Mouse (Mus musculus): Measurements from ENCODE around the gene Begain. TPM values are rescaled to one million over a fixed set of nuclear protein-coding genes. Genes with fewer than 3 reads are reported as not detected.

The Begain gene
- total RNA-seq, 1 experiment from 2014 or later: not detected

DNA sequence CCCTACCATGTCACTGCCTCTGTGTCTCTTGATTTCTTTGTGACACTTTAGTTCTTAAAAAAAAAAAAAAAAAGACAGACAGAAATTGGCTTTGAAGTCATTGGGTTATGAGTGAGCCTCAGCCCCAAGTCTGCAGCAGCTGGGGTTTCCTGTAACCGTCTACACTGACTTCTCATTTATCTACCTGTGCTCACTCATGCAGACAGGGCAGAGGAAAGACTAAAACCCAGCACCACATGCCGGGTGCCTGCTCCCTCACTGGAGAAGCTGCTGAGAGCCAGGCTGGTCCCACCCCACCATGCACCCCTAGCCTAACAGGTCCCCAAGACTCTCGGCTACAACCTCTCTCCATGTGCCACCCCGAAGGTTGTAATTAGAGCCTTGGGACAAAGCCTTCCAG is 10.3 kb downstream of the Begain start:
- no peak for ATAC-seq (replicated peaks; ENCODE audit: low read depth, poor library complexity, severe bottlenecking)

DNA sequence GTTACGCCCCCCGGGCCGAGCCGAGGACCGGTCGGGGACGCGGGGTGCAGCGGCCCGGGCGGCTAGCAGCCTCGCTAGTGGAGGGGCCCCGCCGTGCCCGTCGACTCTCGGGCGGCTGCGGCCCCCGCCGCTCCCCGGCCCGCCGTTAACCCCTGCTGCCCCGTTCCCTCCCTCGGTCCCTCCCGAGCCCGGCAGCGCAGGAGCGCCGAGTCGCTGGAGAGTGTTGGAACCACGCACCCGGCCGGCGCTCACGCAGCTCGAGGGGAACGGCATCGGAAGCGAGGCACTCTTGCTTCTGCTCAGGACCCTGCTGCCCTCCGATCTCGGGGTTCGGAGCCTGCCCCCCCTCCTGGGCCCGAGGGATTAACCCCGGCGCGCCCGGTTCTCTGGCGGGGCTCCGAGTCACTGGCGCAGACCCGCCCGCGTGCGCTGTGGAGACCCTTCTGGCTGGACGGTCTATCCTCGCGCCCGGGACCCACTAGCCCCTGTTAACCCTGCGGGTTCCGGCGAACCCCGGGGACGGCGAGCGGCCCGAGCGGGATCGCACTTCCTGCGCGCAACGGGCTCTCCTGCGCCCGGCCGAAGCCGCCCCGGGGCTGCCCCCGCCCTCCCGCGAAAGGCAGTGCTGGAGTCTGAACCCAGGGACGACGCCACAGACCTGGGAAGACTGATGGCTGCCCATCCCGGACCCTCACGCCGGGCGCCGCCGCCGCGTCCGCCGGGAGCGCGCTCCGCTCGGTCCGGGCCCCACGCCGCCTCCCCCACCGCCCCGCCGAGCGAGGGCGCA is 14.8 kb downstream of the Begain start:
- no peak for ATAC-seq (replicated peaks; ENCODE audit: low read depth, poor library complexity, severe bottlenecking)

- ATAC-seq (replicated peaks; ENCODE audit: low read depth, poor library complexity, severe bottlenecking): no peak
Measured at GRCm38 (mm10) chr12:109049949-109050348, 18.1 kb downstream of the Begain start.

DNA sequence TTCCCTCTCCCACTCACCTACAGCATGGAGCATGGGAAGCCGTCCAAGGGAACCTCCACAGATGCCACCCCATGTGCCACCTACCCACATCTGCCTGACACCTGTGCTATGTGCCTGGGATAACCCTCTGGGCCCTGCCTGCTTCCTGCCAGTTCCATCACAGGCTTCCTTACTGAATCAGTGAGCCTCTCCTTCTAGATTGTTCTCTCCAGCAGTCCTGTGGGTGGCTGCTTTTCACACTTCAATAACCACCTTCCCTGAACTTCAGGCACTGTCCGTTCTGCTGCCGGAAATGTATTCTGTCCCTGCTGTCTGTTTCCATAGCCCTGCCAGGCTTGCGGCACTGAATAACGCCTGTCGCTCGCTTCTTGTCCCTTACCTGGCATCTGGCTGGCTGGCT is 22.4 kb downstream of the Begain start:
- no peak for ATAC-seq (replicated peaks; ENCODE audit: low read depth, poor library complexity, severe bottlenecking)

GRCm38 (mm10) chr12:109044497-109044896 is 23.5 kb downstream of the Begain start:
- 0 out of 2 replicates have a peak, but pooled peaks have one; percentile 43 for ATAC-seq (replicated peaks; ENCODE audit: low read depth, poor library complexity, severe bottlenecking)

- ATAC-seq (replicated peaks; ENCODE audit: low read depth, poor library complexity, severe bottlenecking): no peak
Measured at GRCm38 (mm10) chr12:109039311-109039710, 28.7 kb downstream of the Begain start.

DNA sequence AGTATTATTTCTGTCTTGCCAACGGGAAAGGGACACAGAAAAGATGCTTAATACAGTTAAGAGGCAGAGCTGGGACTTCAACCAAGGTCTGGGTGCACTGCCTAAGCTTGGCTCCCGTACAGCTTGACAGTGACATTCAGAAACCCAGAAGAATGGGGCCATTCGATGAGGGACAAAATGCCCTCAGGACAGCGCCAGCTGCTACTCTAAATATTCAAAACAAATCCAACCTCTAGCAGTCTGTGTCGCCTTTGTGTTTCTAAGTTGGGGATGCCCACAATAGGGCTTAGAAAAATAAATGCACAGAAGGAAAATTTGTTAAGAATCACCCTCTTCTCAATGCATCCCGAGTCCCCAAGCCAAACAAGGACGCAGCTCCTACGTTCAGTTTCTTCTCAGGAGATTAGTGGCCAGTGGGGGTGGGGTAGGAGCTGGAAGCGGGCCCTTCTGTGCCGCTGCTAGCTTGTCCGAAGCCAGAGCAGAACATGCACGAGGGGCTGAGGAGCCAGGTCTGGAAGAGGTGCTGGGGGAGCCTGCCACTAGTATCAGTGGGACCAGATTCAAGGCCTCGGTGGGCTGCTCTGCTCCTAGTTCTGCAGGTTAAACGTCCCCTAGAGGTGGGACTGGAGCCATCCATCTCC is 29.7 kb downstream of the Begain start:
- ATAC-seq (replicated peaks; ENCODE audit: low read depth, poor library complexity, severe bottlenecking): no peak

DNA sequence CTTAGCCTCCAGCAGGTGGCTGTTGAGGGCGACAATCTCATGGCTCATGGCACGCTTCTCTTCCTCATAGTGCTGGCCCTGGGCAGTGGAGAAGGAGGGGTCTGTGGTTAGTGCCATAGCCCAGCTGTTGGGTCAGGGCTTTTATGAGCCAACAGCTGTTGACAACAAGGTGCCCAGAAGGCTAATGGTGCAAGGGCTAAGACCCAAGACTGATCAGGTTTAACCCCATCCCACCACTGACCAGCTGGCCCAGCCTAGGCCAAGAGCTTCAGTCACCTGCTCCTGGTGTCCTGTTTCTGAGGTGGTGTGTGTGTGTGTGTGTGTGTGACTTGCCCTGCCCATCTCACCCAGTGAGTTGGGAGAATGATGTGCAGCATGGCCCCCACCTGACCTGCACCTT is 31.0 kb downstream of the Begain start:
- ATAC-seq (replicated peaks; ENCODE audit: low read depth, poor library complexity, severe bottlenecking): no peak

GRCm38 (mm10) chr12:109023780-109024179 is 44.2 kb downstream of the Begain start:
- no peak for ATAC-seq (replicated peaks; ENCODE audit: low read depth, poor library complexity, severe bottlenecking)

GRCm38 (mm10) chr12:109022966-109023365 is 45.1 kb downstream of the Begain start:
- ATAC-seq (replicated peaks; ENCODE audit: low read depth, poor library complexity, severe bottlenecking): no peak

- ATAC-seq (replicated peaks; ENCODE audit: low read depth, poor library complexity, severe bottlenecking): no peak
Measured at GRCm38 (mm10) chr12:109022181-109022691, 45.8 kb downstream of the Begain start.

DNA sequence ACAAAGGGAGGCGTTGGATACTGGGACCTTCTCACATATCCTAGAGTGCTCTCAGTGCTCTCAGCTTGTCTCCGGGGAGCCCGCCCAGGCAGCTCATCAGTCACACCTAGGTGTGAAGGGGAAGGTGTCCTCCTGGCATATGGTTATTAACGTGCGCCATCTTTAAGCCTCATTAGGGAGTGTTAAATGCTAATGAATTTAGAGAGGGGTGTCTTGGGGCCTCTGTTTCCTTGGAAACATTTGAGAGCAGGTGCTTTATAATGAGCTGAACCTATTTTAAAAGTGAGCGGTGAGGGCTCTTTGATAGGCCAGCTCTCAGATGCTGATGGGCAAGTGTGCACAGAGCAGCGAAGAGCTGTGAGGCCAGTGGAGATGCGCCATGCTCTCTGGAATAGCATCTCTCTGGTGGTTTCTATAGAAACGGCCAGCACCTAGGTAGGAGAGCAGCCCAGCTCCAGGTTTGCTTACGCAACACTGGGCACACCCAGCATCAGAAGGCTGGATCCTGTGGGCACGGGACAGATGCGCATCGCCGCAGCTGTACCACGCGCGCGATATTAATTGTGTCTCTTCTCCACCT is 57.9 kb downstream of the Begain start:
- ATAC-seq (replicated peaks; ENCODE audit: low read depth, poor library complexity, severe bottlenecking): no peak

DNA sequence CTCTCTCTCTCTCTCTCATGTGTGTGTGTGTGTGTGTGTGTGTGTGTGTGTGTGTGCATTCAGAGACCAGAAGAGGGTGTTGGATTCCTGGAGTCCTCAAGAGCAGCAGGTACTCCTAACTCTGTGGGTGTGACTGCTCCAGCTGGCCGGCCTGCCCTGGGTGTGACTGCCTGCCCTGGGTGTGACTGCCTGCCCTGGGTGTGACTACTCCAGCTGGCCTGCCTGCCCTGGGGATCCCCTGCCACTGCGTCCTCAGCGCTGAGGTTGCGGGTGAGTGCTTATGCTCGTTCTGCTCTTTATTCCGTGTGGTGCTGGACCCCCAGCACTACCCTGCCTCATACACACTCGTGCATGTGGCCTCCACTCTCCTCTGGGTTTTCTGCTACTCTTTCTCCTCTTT is 65.0 kb downstream of the Begain start:
- ATAC-seq (replicated peaks; ENCODE audit: low read depth, poor library complexity, severe bottlenecking): no peak

DNA sequence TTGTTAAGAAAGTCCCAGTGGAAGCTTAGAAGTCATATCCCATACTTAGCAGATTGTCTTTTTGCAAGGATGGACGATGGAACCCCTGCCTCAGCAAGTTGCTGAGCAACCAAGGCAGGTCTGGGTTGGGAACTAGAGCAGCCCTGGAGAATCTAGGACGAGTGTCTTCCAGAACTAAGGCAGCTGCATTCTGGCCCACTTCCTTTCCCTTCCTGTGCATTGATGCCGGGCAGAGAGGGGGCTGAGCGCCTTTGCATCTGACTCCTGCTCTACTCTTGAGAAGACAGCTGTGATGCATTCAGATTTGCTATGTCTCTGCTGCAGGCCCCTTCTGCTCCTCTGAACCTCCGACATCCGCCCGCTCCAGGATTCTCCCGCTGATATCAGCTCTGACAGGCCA is 70.8 kb downstream of the Begain start:
- no peak for ATAC-seq (replicated peaks; ENCODE audit: low read depth, poor library complexity, severe bottlenecking)

- ATAC-seq (replicated peaks; ENCODE audit: low read depth, poor library complexity, severe bottlenecking): no peak
Measured at GRCm38 (mm10) chr12:108995976-108996636, 71.9 kb downstream of the Begain start.

DNA sequence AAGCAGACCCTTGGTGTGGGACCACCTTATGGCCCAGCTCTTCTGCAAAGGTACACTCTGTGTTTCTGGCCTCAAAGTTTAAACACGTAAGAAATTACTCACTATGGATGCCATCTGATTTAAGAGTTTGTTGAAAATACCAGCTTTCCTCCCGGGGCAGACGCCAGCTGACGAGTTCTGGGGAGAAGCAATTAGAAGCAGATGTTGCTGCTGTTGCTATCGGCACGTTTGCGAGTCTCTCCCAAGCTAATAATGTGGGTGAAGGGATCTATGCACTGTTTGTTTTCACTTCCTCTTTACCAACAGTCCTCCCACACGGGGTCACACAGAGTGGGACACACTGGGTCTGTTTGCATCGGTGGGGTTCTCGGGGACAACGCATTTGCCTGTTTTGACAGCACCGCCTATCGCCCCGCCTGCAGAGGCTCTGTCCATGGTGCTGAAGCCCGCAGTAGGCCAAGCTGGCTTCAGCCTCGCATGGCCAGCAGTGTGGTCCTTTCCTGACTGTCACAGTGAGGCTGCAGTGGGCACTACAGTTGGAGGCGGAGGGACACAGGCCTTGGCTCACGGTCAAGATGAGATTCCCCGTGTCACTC is 73.5 kb downstream of the Begain start:
- peak; percentile 92 for ATAC-seq (replicated peaks; ENCODE audit: low read depth, poor library complexity, severe bottlenecking)

DNA sequence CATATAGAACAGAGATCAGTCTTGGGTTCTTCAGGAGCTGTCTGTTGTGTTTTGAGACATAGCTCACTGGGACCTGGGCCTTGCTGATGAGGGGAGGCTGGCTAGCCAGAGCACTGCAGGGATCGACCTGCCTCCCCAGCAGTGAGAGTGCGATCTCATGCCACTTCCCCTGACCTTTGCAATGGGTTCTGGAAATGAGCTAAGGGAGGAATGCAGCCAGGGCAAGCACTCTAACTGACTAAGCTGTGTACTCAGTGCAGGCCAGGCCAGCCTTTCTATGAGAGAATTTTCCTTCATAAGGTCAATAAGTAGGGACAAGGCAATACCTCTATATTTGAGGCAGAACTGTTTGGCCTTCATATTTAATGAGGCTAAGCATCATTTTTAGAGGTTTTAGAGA is 75.0 kb downstream of the Begain start:
- ATAC-seq (replicated peaks; ENCODE audit: low read depth, poor library complexity, severe bottlenecking): no peak

- ATAC-seq (replicated peaks; ENCODE audit: low read depth, poor library complexity, severe bottlenecking): peak; percentile 76
Measured at GRCm38 (mm10) chr12:108990425-108990824, 77.6 kb downstream of the Begain start.

- ATAC-seq (replicated peaks; ENCODE audit: low read depth, poor library complexity, severe bottlenecking): no peak
Measured at GRCm38 (mm10) chr12:108987448-108987847, 80.6 kb downstream of the Begain start.

DNA sequence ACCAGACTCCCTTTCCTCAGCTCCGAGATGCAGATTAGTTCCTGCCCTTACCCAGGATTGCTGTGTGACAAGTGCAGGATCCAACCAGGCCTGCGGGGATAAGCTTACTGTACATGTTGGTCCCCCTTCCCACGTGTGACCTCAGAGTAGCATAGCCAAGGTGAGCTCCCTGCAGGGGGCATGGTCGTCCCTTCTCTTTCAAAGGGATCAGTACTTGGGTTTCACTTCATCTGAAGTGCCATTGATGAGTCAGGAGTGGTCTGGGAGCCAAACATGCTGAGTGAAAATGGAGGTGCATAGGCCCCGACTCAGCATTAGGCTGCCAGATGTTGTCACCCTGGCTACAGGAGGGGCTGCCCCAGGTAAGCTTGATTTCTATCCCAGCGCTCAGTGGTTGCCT is 83.0 kb downstream of the Begain start:
- no peak for ATAC-seq (replicated peaks; ENCODE audit: low read depth, poor library complexity, severe bottlenecking)
